Mouse (Mus musculus) ovary, postnatal 36 days (tissue): Measurements from ENCODE around the gene Zscan22.
"Not testable (repeated sequence)": the region's sequence is repeated elsewhere in the genome, so short reads cannot be mapped to it uniquely, and the experiment has no call there.

Experiments used
- DNase-seq: peaks from one replicate; pipeline ENCODE4 v3.0.0; 2022; ENCODE audit warnings: low spot score, mixed read lengths

The Zscan22 gene

DNA sequence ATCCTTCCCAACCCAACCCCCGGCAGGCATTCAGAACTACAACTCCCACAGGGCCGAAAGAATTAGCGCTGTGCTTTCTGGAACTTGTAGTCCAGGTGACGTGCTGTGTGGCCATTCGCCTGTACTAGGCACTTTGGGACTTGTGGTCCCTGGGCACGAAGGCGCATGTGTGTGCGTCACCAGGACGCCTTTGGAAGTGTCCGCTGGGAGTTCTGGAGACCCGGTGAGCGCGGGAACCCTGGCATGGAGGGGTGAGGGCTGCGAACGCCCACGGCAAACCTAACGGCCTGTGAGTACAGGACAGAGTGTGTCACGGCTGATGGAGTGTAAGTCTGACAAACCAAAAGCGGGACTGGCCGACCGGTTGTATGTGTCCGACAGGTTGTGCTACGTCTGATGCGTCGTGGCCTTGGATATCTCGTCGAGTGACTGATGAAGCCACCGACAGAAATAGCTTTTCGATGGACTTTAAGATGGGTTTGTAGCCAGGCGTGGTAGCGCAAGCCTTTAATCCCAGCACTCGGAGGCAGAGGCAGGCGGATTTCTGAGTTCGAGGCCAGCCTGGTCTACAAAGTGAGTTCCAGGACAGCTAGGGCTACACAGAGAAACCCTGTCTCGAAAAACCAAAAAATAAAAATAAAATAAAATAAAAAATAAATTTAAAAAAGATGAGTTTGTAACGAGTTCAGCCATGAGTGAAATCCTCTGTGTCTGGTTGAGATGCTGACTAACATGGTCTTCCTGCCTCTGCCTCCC lies at the start of gene Zscan22:
Gene Zscan22 (plus strand): TSS at position 161 of the 756 bp plus-strand sequence.
- DNase-seq = peak; percentile 86

- no peak for DNase-seq
Measured at GRCm38 (mm10) chr7:12874301-12874700, 23.3 kb upstream of the Zscan22 start.

- DNase-seq = no peak
Measured at GRCm38 (mm10) chr7:12880036-12880435, 17.6 kb upstream of the Zscan22 start.

DNA sequence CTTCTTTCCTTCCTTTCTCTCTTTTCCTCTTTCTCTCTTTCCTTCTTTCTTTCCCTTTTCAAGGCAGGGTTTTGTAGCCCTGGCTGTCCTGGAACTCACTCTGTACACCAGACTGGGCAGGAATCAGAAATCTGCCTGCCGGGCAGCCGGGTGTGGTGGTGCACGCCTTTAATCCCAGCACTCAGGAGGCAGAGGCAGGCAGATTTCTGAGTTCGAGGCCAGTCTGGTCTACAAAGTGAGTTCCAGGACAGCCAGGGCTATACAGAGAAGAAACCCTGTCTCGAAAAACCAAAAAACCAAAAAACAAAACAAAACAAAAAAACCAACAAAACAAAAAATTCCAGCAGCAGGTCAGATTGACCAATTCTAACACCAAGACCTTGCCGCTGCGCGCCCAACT lies 17.1 kb upstream of the Zscan22 start:
- not testable (repeated sequence) for DNase-seq

DNA sequence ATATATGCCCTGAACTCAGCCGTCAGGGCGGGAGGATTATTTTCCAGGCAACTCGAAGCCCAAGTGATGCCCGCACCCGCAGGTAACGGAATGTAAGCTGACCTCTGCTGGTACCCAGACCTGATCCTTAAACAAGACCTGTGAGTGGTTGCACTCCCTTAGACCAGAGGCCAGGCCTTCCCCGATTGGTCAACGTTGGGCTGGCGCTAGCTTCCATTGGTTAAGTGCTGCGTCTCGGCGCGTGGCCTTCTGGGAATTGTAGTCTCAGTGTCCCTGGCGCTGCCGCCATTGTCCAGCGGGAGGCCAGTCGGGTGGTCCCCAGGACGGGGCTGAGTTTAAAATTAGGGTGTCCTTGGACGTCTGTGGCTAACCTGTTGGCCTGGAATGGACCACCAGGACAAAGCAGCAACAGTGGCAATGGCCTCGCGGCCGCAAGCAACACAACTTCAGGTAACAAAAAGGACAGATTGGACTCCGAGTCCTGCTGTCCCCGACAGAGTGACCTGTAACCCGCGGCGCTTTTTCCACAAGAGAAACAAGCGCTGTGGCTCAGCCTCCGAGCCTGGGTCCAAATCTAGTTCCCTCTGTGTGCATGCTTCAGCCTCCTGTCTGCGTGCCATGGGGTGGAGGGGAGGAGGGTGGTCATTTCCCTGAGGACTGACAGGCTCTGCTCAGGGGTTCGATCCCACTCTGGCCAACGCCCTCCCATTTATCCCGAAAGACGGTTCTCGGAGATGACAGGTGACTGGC lies 16.5 kb upstream of the Zscan22 start, which contains the start of gene Zfp128:
Gene Zfp128 (plus strand): TSS at position 267 of the 750 bp plus-strand sequence.
- DNase-seq = peak; percentile 90

- DNase-seq = no peak
Measured at GRCm38 (mm10) chr7:12886563-12887266, 10.9 kb upstream of the Zscan22 start.

- DNase-seq = no peak
Measured at GRCm38 (mm10) chr7:12887585-12887984, 10.0 kb upstream of the Zscan22 start.

- DNase-seq = no peak
Measured at GRCm38 (mm10) chr7:12890928-12891327, 6.7 kb upstream of the Zscan22 start.

GRCm38 (mm10) chr7:12891334-12891733 lies 6.3 kb upstream of the Zscan22 start:
- DNase-seq = no peak

DNA sequence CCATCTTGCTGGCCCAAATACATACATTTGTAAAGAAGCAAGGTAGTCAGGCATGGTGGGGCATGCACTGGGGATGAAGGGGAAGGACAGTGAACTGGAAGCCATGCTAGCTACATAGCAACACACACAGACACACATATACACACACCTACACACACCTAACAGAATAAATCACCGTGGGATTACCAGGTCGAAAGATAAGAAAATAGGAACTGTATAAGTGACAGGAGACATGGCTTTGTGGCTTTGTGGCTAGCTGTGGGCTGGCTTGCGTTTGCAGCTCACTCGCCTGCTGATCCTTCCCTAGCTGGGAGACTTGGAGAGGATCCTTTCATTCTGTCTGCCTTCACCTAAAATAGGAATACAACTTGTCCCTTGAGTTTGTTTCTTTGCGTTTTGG lies 3.9 kb downstream of the Zscan22 start:
- DNase-seq = no peak

DNA sequence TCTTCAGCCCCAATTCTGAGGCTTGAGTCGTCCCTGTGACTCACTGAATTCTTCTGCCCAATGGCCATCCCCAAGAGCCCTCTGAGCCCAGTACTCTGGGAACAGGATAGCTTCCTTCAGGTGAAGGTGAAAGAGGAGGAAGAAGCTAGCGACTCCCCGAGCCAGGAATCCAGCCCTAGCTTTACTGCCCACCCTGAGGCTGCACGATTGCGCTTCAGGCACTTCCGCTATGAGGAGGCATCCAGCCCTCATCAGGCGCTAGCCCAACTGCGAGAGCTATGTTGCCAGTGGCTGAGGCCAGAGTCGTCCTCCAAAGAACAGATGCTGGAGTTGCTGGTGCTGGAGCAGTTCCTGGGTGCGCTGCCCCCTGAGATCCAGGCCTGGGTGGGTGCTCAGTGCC lies 6.0 kb downstream of the Zscan22 start:
- no peak for DNase-seq

- no peak for DNase-seq
Measured at GRCm38 (mm10) chr7:12905146-12905545, 7.5 kb downstream of the Zscan22 start.

DNA sequence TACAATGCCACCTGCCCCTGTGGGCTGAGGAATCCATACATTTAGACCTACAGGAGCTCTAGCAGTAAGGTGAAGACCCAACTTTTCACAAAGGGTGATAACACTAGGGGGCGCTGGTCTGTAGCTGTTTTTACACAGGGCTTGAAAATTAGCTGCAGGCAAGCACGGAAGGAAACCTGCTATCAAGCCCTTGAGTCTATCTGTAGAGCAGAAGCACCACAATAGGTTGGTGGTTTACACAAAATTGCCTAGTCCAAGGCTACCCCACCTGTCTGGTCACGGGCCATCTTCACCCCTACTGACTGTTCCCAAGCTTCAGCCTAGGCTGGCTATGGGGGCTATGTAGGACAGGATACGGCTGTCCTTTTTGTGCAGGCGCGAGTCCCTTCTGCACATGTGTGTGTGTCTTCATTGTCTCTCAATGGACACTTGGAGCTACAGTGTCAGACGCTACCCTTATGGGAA lies 11.9 kb downstream of the Zscan22 start:
- DNase-seq = peak; percentile 64

- DNase-seq = peak; percentile 62
Measured at GRCm38 (mm10) chr7:12910181-12910668, 12.6 kb downstream of the Zscan22 start.

DNA sequence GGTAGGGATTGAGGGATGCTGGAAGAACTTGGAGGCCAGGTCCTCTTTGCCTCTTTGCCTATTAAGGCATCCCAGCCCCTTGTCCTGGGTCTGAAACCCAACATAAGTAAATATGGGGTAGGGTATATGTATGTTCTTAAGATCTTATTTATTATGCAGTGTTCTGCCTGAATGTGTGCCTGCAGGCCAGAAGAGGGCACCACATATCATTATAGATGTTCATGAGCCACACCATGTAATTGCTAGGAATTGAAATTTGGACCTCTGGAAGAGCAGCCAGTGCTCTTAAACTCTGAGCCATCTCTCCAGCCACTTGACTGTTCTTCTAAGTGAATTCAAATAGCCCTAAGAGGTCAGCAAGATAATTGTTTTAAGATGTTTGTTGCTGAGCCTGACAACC lies 15.9 kb downstream of the Zscan22 start:
- DNase-seq = no peak

DNA sequence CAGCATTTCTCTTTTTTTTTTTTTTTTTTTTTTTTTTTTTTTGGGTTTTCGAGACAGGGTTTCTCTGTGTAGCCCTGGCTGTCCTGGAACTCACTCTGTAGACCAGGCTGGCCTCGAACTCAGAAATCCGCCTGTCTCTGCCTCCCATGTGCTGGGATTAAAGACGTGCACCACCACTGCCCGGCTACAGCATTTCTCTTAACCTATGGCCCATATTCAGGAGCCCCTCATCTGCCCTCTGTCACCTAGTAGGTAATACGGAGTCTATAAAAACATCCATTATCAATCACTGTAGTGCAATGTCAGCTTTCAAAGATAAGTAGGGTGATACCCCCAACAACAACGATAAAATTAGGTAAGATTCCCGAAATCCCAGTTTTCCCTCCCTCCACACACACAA lies 22.9 kb downstream of the Zscan22 start:
- not testable (repeated sequence) for DNase-seq

- no peak for DNase-seq
Measured at GRCm38 (mm10) chr7:12921318-12921704, 23.7 kb downstream of the Zscan22 start.

DNA sequence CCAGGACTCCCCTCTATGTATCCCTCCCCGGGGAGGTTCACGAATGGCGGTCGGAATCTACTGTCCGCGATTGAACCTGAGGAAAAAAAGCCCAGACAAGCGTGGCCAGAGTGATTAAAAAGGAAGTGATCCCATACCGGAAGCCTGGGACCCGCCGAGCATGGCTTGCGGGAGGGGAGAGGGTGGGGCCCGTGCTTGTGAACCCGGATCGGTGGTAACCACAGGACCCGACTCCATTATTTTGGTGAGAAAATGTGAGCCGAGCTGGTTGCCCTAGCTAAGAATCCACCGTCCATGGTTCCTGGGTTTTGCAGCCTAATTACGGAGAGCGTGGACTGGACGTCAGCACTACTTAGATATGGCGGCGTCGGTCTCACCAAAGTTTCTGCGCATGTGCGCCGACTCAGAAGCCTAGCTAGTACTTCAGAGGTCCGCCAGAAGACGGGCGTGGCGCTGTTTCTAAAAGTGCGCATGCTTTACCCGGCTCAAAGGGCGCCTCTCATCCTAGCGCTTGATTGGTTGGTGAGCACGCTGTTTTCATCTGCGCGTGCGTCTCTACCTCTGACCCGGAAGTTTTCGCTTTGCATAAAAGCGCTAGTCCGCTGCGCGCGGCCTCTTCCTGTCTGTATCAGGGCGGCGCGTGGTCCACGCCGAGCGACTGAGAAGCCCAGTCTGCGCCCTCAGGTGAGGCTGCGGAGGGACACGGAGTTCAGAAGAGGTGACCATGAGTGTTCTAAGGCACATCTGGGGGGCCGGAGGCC lies 24.3 kb downstream of the Zscan22 start, which contains the start of gene Rps5:
Gene Rps5 (plus strand): TSS at position 586 of the 761 bp plus-strand sequence.
- DNase-seq = peak; percentile 97

GRCm38 (mm10) chr7:12922729-12923128 lies 25.1 kb downstream of the Zscan22 start:
- DNase-seq = no peak

- no peak for DNase-seq
Measured at GRCm38 (mm10) chr7:12926316-12926715, 28.7 kb downstream of the Zscan22 start.

- peak; percentile 48 for DNase-seq
Measured at GRCm38 (mm10) chr7:12927191-12927680, 29.6 kb downstream of the Zscan22 start, which contains the start of gene Rnf225. Rnf225 (plus strand) TSS chr7:12927416.
